In genomic region chr19:45299341-45299740, GRCm38 (mm10) we compare ENCODE assay signal across 12 mouse cellular contexts.
"Had no signal": no experiment of that assay in that cellular context is flagged by ENCODE, and none has a peak within 500 bp of the region (broad histone marks: within the 10 kb centered on the region; RNA-seq: fewer than 3 reads in every experiment).

No protein-coding gene starts in this region.

- H3K27ac ChIP-seq: limb, embryonic 13.5 days; liver, embryonic 14.5 days; midbrain, embryonic 12.5 days had no signal

- H3K4me2 ChIP-seq: limb, embryonic 13.5 days; midbrain, embryonic 12.5 days had no signal

- ATAC-seq: midbrain, embryonic 16.5 days had no signal

- H3K9me3 ChIP-seq: limb, embryonic 13.5 days; midbrain, embryonic 12.5 days had no signal

- H3K36me3 ChIP-seq: limb, embryonic 13.5 days; midbrain, embryonic 12.5 days had no signal

- DNase-seq: kidney, postnatal 36 days; layer of hippocampus, adult 9-11 months; layer of hippocampus, postnatal 36 days; left cerebral cortex, postnatal 4 days; lung, adult 18-20 months; right cerebral cortex, adult 18-20 months; right cerebral cortex, postnatal 25 days; thymus, postnatal 4 days had no signal

- H3K9ac ChIP-seq: limb, embryonic 13.5 days; liver, embryonic 14.5 days; midbrain, embryonic 12.5 days had no signal

- H3K4me3 ChIP-seq: limb, embryonic 13.5 days; midbrain, embryonic 12.5 days had no signal
